Mouse (Mus musculus): ENCODE measurements around the gene Best2.

DNA sequence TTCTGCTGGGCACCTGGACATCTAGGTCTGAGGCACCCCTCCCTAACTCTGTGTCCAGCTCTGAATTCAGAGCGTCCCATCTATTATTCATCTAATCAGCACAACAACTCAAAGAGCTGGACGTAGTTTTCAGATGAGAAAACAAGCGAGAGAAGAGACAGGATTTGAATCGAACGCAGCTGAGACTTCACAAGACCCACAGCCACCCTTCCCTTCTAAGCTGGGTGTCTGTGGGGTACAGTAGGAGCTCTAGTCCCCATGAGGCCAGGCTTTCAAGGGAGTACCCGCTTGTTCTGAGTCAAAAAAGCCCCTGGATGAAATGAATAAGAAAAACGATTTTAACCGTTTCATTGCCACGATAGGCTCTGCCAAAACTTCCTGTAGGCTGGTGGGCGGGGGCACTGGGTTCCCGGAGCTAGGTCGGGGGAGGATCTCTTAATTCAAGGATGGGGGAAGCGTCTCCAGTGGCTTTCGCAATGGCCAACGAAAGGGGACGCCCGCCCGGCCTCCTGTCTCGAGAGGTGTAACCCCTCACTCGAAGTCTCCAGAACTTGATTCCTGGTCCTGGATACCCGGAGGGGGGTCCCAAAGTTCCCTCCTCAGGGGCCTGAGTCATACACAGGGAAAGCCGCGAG, 29.2 kb downstream of the Best2 start:
- TF ChIP-seq ELF1 (IDR thresholded peaks at IDR 0.05; ENCODE audit: low read depth, low read length) (no peak), CTCF (IDR thresholded peaks at IDR 0.05 in 2 of 3, conservative IDR thresholded peaks at IDR 0.05 in 1 of 3; ENCODE audit: control insufficient read depth in 1 of 3, insufficient read depth in 1 of 3, low read depth in 2 of 3, low read length in 3 of 3, poor library complexity in 1 of 3, severe bottlenecking in 1 of 3) (no peak), POLR2A (IDR thresholded peaks at IDR 0.05; ENCODE audit: control insufficient read depth in 1 of 2, insufficient read depth in 1 of 2, low read depth in 1 of 2, low read length in 2 of 2, poor library complexity in 1 of 2) (no peak; a peak in 1 of 4 replicates), MAZ (IDR thresholded peaks at IDR 0.05; ENCODE audit: low read depth, low read length) (no peak), POLR2AphosphoS5 (IDR thresholded peaks at IDR 0.05; ENCODE audit: borderline replicate concordance, low read depth, low read length) (no peak), GABPA (IDR thresholded peaks at IDR 0.05; ENCODE audit: low read depth, low read length) (no peak), ZMIZ1 (IDR thresholded peaks at IDR 0.05; ENCODE audit: low read depth, low read length) (no peak), EP300 (IDR thresholded peaks at IDR 0.05; ENCODE audit: low read depth in 1 of 2, low read length in 2 of 2) (no peak), ZC3H11A (IDR thresholded peaks at IDR 0.05; ENCODE audit: low read depth, low read length) (no peak), ZNF384 (IDR thresholded peaks at IDR 0.05; ENCODE audit: low read depth, low read length) (no peak), POLR2AphosphoS2 (IDR thresholded peaks at IDR 0.05; ENCODE audit: low read length) (no peak), BHLHE40 (IDR thresholded peaks at IDR 0.05; ENCODE audit: borderline replicate concordance, low read depth, low read length) (0 out of 2 replicates have a peak, but pooled peaks have one; percentile 11)

Measured in MEL (cell line).